Mouse (Mus musculus): ENCODE results near the gene Tpo.

Gene Tpo

GRCm38 (mm10) chr12:30076316-30076715, 56.1 kb downstream of the Tpo start:
- in situ Hi-C loops (cut with MboI, MseI): no loop called here

DNA sequence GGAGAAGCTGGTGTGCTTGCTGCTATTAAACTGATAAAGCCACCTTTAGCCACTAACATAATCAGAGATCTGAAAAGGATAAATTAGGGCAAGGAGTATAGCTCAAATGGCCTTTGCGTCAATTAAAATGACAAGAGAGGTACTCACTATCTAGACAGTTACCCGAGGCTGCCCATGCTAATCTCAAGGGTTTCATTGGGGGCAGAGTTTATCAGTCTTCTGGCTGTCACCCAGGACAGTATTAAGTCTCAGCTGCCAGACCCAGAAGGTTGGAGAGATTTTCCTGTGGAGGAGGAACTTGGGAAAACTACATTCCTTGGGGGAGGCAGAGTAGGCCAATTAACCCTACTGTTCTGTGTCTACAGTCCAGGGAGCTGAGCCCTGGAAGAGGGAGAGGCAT, 63.1 kb downstream of the Tpo start:
- in situ Hi-C loops (cut with MboI, MseI): no loop called here

- in situ Hi-C loops (cut with MboI, MseI): no loop called here
These were observed 64.6 kb downstream of the Tpo start for GRCm38 (mm10) chr12:30067806-30068205.

DNA sequence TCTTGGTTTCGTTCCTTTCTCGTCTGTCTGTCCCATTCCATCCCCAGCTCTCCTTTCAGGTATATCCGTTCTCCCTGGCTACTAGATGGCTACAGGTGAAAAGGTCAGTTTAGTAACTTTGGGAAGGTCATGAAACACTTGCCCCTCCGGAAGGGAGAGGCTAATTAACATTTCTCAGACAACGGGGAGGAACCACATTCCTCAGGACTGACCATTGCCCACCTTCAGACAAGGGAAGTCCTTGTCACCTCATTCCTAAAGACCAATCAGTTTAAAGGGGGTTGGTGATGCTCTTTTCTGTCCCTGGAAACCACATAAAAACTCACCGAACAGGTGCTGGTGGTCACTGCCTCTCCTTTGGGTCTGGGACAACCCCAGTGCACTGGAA, 70.3 kb downstream of the Tpo start:
- in situ Hi-C loops (cut with MboI, MseI): no loop called here

DNA sequence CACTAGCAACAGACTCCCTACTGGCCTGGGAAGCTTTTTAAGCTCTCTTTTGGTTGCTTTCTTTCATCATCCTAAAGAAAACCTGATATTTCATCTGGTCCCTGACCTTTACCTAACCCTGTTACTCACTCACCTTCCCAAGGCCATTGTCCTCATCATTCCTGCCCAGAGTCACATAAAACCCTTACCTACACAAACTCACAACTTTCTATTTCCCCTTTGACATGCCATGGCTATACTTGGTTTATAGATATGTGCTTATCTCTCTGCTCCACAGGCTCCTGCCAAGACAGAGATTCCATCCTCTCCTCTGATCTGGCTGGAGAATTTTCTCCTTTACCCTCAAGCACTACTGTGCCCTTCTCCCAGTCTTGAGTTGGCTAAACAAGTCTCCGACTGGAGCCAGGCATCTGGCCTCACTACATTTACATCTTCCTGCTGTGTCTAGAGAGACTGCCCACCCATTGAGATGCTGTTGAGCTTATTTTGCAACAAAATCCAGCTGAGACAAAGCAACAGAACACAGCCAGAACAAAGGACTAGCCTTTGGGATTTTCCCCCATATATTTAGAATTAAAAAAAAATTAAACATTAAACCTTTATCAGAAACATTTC, 70.8 kb downstream of the Tpo start:
- in situ Hi-C loops (cut with MboI, MseI): no loop called here

- in situ Hi-C loops (cut with MboI, MseI): no loop called here
These were observed 74.4 kb downstream of the Tpo start for GRCm38 (mm10) chr12:30058044-30058443.

GRCm38 (mm10) chr12:30054761-30055540, 77.5 kb downstream of the Tpo start:
- in situ Hi-C loops (cut with MboI, MseI): no loop called here

DNA sequence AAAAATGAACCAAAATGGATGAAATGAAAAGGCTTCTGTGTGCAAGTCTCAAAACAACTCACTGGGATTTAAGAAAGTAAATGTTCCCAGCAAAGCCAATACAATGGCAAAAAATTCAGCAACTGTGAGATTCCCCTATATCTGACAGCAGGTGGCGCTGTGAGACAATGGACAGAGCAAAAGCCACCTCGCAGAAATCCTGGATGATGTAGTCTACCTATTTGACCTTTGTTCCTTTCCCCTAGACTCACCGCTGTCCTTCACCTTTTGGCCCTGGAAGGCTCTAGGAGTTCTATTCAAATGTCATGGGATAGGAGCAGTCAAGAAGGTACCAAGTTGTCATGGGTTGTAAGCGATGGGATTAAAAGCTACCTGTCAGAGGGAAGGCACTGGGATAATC, 82.2 kb downstream of the Tpo start:
- in situ Hi-C loops (cut with MboI, MseI): no loop called here

- in situ Hi-C loops (cut with MboI, MseI): no loop called here
These were observed 82.6 kb downstream of the Tpo start for GRCm38 (mm10) chr12:30049818-30050217.

GRCm38 (mm10) chr12:30048848-30049247, 83.6 kb downstream of the Tpo start:
- in situ Hi-C loops (cut with MboI, MseI): no loop called here

DNA sequence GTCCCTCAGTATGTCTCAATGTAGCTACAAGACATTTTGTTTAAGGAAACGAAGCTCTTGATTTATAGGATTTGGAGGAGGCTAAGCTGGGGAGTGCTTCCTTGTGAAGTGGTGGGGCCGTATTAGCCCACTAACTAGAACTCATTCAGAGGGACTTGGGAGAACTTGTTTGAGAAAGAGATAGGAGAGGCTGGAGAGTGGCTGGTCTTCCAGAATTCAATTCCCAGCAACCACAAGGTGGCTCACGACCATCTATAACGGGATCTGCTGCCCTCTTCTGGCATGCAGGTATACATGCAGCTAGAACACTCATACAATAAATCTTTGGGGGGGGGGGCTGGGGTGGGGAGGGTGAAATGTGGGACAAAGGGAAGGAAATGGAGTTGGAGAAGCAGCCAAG, 92.3 kb downstream of the Tpo start:
- in situ Hi-C loops (cut with MboI, MseI): no loop called here

DNA sequence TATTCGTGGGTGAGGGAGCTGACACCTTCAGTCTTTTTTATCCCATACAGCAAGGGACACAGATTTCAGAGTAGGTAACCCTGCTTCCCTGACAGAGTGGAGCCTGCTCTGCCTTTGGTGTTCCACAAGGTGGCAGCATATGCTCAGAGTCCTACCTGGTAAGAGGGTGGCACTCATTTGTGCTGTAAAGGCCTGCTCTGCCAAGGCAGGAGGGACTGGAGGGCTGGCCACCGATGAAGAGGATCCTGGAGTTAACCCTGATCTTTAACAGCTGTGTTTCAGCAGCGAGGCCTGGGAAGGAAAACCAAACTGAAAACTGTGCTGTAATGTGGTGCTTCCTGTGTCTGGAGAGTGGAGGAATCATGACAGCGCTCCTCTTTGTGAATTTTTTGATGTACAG, 92.9 kb downstream of the Tpo start:
- in situ Hi-C loops (cut with MboI, MseI): loop anchor here (5.0 kb wide), 1 partner anchor 538 kb away; no protein-coding TSS in a partner anchor

- in situ Hi-C loops (cut with MboI, MseI): loop anchor here (5.0 kb wide), 1 partner anchor 541 kb away; no protein-coding TSS in a partner anchor
These were observed 95.8 kb downstream of the Tpo start for GRCm38 (mm10) chr12:30036569-30037055.

DNA sequence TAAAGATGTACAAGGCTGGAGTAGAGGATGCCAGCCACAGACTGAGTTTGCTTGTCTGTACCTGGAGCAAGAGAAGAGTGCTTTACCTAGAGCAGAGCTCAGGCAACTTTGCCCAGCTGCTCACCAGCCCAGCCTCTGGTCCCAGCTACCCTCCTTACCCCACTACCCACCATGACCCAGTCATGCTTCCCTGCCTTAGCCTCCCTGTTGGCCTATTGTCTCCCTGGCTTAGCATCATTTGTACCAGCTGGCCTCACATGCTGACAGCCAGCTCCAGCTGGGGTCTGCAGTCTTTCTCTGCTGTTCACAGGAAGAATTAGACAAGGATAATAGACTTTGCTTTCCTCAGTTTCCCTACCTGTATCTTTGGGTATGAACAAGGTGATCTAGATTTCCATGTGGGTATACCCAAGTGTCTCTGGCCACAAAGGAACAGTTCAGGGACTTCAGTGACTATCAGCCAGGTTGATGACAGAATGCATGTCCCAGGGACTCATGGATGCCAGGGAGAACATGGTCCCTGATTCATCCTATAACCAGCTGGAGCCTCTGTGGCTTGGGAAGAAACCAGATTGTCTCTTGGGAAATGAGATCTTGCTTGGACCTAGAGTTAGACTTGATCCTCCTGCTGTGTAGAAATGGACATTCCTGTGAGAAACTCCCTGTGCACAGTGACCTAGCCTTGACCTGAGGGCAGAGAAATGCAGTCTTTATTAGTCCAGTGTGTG, 96.4 kb downstream of the Tpo start:
- in situ Hi-C loops (cut with MboI, MseI): loop anchor here (5.0 kb wide), 1 partner anchor 541 kb away; no protein-coding TSS in a partner anchor

GRCm38 (mm10) chr12:30035406-30035805, 97.0 kb downstream of the Tpo start:
- in situ Hi-C loops (cut with MboI, MseI): loop anchor here (5.0 kb wide), 1 partner anchor 542 kb away; no protein-coding TSS in a partner anchor

DNA sequence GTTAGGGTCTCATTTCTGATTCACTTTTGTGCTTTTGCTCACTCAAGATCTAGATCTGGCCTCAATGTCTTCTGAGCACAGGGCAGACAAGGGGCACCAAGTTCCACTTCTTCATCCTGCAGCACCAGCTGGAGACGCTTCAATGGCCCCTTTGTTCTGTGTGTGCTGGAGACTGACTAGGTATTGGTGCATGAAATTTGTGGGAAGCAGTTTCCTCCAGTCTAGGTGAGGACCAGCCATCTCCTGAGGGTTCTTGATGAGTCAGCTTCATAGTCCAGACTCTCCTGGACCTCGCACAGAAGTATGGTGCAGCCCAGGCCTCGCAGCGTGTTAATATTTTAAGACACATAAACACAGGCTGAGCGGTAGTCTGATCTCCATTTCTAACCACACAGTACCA, 97.7 kb downstream of the Tpo start:
- in situ Hi-C loops (cut with MboI, MseI): loop anchor here (5.0 kb wide), 1 partner anchor 543 kb away; no protein-coding TSS in a partner anchor

DNA sequence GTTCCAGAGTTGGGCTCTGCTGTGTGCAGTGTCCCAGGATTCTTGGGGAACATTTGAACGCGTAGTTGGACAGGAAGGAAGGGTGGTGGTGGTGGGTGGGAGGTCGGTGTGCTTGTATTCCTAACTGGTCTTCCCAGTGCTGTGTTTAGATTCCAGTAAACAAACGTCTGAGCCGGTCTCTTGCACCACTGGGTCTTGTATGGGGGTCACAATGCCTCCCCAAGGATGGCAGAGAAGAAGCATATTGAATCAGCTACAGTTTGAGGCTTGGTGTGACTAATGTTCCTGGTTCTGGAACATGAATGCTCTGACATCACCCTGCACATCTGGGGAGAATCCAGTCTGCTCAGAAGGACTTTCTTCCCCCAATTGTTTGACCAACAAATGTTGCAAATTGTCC, 101.9 kb downstream of the Tpo start:
- in situ Hi-C loops (cut with MboI, MseI): no loop called here

GRCm38 (mm10) chr12:30029111-30029510, 103.3 kb downstream of the Tpo start:
- in situ Hi-C loops (cut with MboI, MseI): no loop called here

DNA sequence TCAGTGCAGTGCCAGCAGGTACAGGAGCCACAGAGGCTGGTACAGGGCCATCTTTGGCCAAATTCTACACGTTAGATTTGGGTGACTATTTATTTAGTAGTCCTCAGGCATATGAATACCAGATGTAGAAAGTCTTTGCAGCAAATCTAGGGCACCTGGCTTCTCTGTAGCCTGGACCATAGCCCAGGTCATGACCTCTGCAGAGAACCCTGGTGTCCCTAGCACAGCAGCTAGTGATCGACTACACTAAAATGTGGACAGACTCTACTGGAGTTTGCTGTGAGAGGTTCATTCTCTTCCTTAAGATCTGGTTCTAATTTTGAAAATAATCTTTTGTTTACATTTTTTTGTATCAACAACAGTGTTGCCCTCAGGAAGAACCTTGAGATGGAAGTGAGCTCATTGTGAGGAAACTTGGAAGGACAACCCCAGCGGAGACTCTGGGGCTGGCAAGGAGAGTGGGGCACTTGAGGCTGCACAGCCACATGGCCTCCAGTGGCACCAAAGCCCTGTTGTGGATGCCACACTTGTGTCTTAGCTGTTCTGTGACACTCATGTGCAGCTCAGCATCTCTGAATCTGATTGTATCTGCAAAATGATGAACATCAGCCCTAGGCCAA, 104.6 kb downstream of the Tpo start:
- in situ Hi-C loops (cut with MboI, MseI): no loop called here

DNA sequence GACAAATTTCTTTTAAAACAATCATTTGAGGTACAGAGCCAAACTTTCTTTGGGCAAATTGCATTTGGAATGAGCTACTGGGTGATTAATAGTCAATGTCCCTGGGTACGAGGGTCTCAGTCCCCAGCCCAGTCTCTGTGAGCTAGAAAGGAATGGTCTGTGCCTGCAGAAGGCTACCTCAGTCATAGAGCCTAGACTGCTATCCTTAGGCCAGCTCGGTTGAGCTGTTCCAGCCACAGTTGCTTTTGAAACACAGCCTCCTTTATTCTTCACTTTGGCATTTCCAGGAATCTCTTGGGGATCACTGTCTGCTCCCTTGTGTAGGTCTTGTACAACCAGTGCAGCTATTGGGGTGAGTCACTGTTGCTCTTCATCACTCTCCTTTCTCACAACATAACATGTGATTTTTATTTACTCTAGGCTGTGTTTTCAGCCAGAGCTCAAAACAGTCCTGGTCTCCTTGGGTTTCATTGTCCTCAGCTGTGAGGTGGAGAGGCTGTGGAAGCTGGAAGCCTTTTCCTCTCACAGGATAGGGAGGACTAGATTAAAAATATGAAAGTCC, 108.1 kb downstream of the Tpo start:
- in situ Hi-C loops (cut with MboI, MseI): loop anchor here (5.0 kb wide), 1 partner anchor 102 kb away; no protein-coding TSS in a partner anchor

DNA sequence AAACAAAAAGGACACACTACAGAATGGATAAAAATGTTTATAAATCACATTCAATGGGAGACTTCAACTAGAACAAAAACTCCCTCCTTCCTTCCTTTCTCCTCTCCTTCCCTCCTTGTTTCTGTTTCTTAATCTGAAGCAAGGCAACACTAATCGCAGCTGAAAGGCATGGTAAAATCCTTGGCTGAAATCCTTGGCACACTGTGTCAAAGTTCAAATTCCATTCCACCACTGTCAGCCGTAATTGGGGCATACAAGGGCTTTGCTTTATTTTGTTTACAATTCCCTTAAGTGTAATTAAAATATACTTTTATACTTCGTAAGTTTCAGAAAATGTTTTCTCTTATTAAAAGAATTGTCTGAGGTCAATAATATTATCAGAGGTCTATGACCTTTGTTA, 108.9 kb downstream of the Tpo start:
- in situ Hi-C loops (cut with MboI, MseI): loop anchor here (5.0 kb wide), 1 partner anchor 101 kb away; no protein-coding TSS in a partner anchor

Data from regulatory T cell (primary cell).